Mouse (Mus musculus) forelimb bud, embryonic 11.5 days (tissue): ENCODE results near the gene E030025P04Rik.

Experiments used
- DNase-seq: peaks from one replicate; pipeline ENCODE4 v3.0.0-alpha.2; 2012; ENCODE audit warnings: low read depth, low spot score

The E030025P04Rik gene

DNA sequence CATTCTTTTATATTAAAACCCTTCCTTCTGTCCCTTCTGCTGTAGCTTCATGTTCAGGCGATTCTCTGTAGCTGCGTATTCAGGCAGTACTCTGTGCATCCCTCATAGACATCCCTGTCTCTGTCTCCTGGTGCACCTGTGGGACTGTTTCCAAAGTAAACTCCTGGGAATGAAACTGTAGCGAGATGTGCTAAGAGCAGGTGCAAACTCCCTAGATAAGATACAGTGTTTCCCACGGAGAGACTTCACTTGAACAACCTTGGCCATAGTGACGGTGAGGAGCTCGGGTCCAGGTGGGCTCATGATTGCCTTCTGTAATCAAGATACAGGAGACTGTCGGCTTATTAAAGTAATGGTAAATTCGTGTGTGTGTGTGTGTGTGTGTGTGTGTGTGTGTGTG lies 41.5 kb downstream of the E030025P04Rik start:
- no peak for DNase-seq

DNA sequence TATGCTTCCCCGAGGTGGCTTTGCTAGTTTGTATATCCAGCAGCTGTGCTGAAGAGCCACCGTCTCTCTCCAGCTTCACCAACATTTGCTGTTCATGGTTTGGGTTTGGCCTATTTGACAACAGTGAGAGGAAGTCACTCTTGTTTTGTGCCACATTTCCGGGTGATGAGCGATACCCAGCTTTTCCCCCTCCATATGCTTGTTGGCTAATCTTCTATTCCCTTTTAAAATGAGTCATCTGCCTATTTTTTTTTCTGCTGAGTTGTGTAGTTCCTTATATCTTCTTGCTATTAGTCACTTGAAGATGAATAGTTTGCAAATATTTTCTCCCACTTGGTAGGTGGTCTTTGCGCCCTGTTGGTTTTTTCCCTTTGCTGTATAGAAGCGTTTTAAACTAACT lies 43.9 kb downstream of the E030025P04Rik start:
- DNase-seq: no peak

DNA sequence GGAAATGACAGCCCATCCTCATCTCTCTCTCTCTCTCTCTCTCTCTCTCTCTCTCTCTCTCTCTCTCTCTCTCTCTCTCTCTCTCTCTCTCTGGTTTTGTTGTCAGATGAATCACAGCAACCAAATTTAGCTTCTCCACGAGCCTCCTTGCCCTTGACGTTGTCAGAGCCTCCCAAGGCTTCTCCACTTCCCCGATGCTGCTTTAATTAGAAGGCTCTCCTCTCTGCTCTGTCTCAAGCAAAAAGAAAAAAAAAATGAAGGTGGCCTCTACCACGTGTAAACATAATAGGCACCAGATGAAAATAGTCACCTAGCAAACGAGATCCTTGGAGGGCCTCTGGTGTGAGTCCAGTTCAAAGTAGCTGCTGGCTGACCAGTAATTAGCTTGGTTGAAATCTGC lies 52.3 kb downstream of the E030025P04Rik start:
- no peak for DNase-seq
